ENCODE assay signal across 8 mouse cellular contexts in genomic region chr17:47793377-47793776, GRCm38 (mm10). TPM values are rescaled to one million over a fixed set of nuclear protein-coding genes. Genes with fewer than 3 reads are reported as not detected.
DNase-seq lines count a peak whose midpoint lies in the region; ATAC-seq and TF ChIP-seq lines count a peak whose summit lies in the region.

No protein-coding gene starts in this region.

- TF ChIP-seq EP300 in liver, embryonic 14.5 days (IDR thresholded peaks at IDR 0.05; ENCODE audit: low read depth): no peak

- H3K4me1 ChIP-seq in E14TG2a.4 (replicated peaks; ENCODE audit: low read depth, low read length): peaks cover 81% of the 10 kb centered on the region
- H3K4me1 ChIP-seq in forebrain, embryonic 14.5 days (ENCODE audit: control insufficient read depth, insufficient read depth, low read length): no peaks in the 10 kb centered on the region
- H3K4me1 ChIP-seq in liver, embryonic 14.5 days (replicated peaks; ENCODE audit: control insufficient read depth in 2 of 2, insufficient read depth in 2 of 2, low read length in 1 of 2): 0 out of 4 replicates have a peak, but pooled peaks cover 0 to 2% of the 10 kb centered on the region in 2 experiments
- H3K4me1 ChIP-seq in neural tube, embryonic 12.5 days: peaks cover 26% of the 10 kb centered on the region
- 0 out of 2 replicates have a peak, but pooled peaks cover 6% of the 10 kb centered on the region for H3K4me1 ChIP-seq in stomach, embryonic 16.5 days (ENCODE audit: control insufficient read depth, insufficient read depth, low read length)

- DNase-seq in cerebellum, adult 11 months: peak; percentile 79
- DNase-seq in forebrain, embryonic 14.5 days (ENCODE audit: low spot score): peak; percentile 79
- peak; percentile 93 for DNase-seq in heart, postnatal 10 days
- peak; percentile 84 to 95 for DNase-seq in kidney, postnatal 36 days
- DNase-seq in liver, embryonic 14.5 days (ENCODE audit: low read depth in 3 of 3, low spot score in 3 of 3): peak in 2 of 3 experiments; percentile 25 to 48

- no peak overlapping the region for H3K27ac ChIP-seq in forebrain, embryonic 14.5 days (ENCODE audit: low read depth, low read length)
- no peak overlapping the region for H3K27ac ChIP-seq in liver, embryonic 14.5 days
- no peak overlapping the region for H3K27ac ChIP-seq in neural tube, embryonic 12.5 days
- H3K27ac ChIP-seq in stomach, embryonic 16.5 days (ENCODE audit: low read length): no peak overlapping the region

- H3K4me3 ChIP-seq in E14TG2a.4 (replicated peaks; ENCODE audit: low read length): peak overlapping the region; percentile 37
- no peak overlapping the region for H3K4me3 ChIP-seq in forebrain, embryonic 14.5 days (ENCODE audit: low read depth, low read length)
- H3K4me3 ChIP-seq in liver, embryonic 14.5 days (ENCODE audit: insufficient read depth in 1 of 2, low read depth in 2 of 2, low read length in 2 of 2): no peak overlapping the region
- H3K4me3 ChIP-seq in neural tube, embryonic 12.5 days: no peak overlapping the region
- no peak overlapping the region for H3K4me3 ChIP-seq in stomach, embryonic 16.5 days (replicated peaks; ENCODE audit: low read length)

- no peak overlapping the region for H3K9ac ChIP-seq in forebrain, embryonic 14.5 days (ENCODE audit: low read length)
- H3K9ac ChIP-seq in liver, embryonic 14.5 days (replicated peaks): no peak overlapping the region
- no peak overlapping the region for H3K9ac ChIP-seq in neural tube, embryonic 12.5 days
- no peak overlapping the region for H3K9ac ChIP-seq in stomach, embryonic 16.5 days (ENCODE audit: low read length)

- H3K36me3 ChIP-seq in E14TG2a.4 (ENCODE audit: insufficient read depth, low read length): peaks cover 36% of the 10 kb centered on the region
- H3K36me3 ChIP-seq in forebrain, embryonic 14.5 days (ENCODE audit: control insufficient read depth, insufficient read depth, low read length): no peaks in the 10 kb centered on the region
- no peaks in the 10 kb centered on the region for H3K36me3 ChIP-seq in liver, embryonic 14.5 days (replicated peaks; ENCODE audit: control insufficient read depth, insufficient read depth, low read depth)
- no peaks in the 10 kb centered on the region for H3K36me3 ChIP-seq in neural tube, embryonic 12.5 days
- H3K36me3 ChIP-seq in stomach, embryonic 16.5 days (ENCODE audit: control insufficient read depth, insufficient read depth, low read length): no peaks in the 10 kb centered on the region

- H3K4me2 ChIP-seq in forebrain, embryonic 14.5 days (ENCODE audit: low read length): no peak overlapping the region
- H3K4me2 ChIP-seq in liver, embryonic 14.5 days (ENCODE audit: low read depth): no peak overlapping the region
- H3K4me2 ChIP-seq in neural tube, embryonic 12.5 days (replicated peaks): no peak overlapping the region
- H3K4me2 ChIP-seq in stomach, embryonic 16.5 days (ENCODE audit: low read depth, low read length): no peak overlapping the region

- ATAC-seq in forebrain, embryonic 14.5 days: peak; percentile 77
- ATAC-seq in liver, embryonic 14.5 days (ENCODE audit: insufficient read depth): peak; percentile 53
- peak; percentile 59 for ATAC-seq in neural tube, embryonic 12.5 days (ENCODE audit: low FRiP score, low read depth)
- ATAC-seq in stomach, embryonic 16.5 days (ENCODE audit: insufficient read depth, low FRiP score): peak; percentile 77

- intact Hi-C loops in heart, postnatal 10 days (cut with DNase I): loop anchor here (1.0 to 5.0 kb wide), 4 partner anchors 71 to 308 kb away; partner anchors contain the start of gene Foxp4

- peak; percentile 60 for TF ChIP-seq CTCF in E14TG2a.4 (conservative IDR thresholded peaks at IDR 0.05; ENCODE audit: low read length)
- TF ChIP-seq CTCF in liver, embryonic 14.5 days (IDR thresholded peaks at IDR 0.05; ENCODE audit: low read depth): peak; percentile 95

- H3K27me3 ChIP-seq in E14TG2a.4 (ENCODE audit: insufficient read depth, low read length): peaks cover 3% of the 10 kb centered on the region; the same call in 1 of the 2 replicates
- no peaks in the 10 kb centered on the region for H3K27me3 ChIP-seq in forebrain, embryonic 14.5 days (replicated peaks; ENCODE audit: control insufficient read depth, insufficient read depth, low read length)
- no peaks in the 10 kb centered on the region for H3K27me3 ChIP-seq in liver, embryonic 14.5 days (ENCODE audit: control insufficient read depth, insufficient read depth, low read length)
- H3K27me3 ChIP-seq in neural tube, embryonic 12.5 days (replicated peaks): 0 out of 2 replicates have a peak, but pooled peaks cover 4% of the 10 kb centered on the region
- no peaks in the 10 kb centered on the region for H3K27me3 ChIP-seq in stomach, embryonic 16.5 days (ENCODE audit: control insufficient read depth, insufficient read depth, low read length)

- 10% methylated on average over 9 of the region's 9 CpGs for WGBS in forebrain, embryonic 14.5 days
- 7% methylated on average over 9 of the region's 9 CpGs for WGBS in liver, embryonic 14.5 days (ENCODE audit: insufficient replicate concordance)
- 11% methylated on average over 9 of the region's 9 CpGs for WGBS in neural tube, embryonic 12.5 days
- WGBS in stomach, embryonic 16.5 days: 13% methylated on average over 9 of the region's 9 CpGs

- no peaks in the 10 kb centered on the region for H3K9me3 ChIP-seq in E14TG2a.4 (ENCODE audit: low read length)
- H3K9me3 ChIP-seq in forebrain, embryonic 14.5 days (replicated peaks; ENCODE audit: control insufficient read depth, low read length): no peaks in the 10 kb centered on the region
- no peaks in the 10 kb centered on the region for H3K9me3 ChIP-seq in liver, embryonic 14.5 days (ENCODE audit: control insufficient read depth, low read length)
- no peaks in the 10 kb centered on the region for H3K9me3 ChIP-seq in neural tube, embryonic 12.5 days
- H3K9me3 ChIP-seq in stomach, embryonic 16.5 days (replicated peaks; ENCODE audit: control insufficient read depth, low read length): no peaks in the 10 kb centered on the region

RNA-seq across cellular contexts. Expression of gene Mdfi, which starts 41.1 kb away (rescaled TPM):
- 10.4 and 12.4 TPM in 2 replicates for polyA plus RNA-seq in forebrain, embryonic 14.5 days (2014; fragmentation: Nextera tagmentation; extraction: Ambion mirVana)
- total RNA-seq in heart, postnatal 10 days (2021): 1 to 10 TPM; 6.4 to 8.2 TPM
- 5.2 and 7.1 TPM in 2 replicates for polyA plus RNA-seq in liver, embryonic 14.5 days (2012; rRNA removed)
- 1.7 and 1.9 TPM in 2 replicates for polyA plus RNA-seq in liver, embryonic 14.5 days (2014; fragmentation: Nextera tagmentation; extraction: Ambion mirVana)
- polyA plus RNA-seq in neural tube, embryonic 12.5 days (2016; fragmentation: Nextera tagmentation; extraction: Ambion mirVana): 12.9 and 13.9 TPM in 2 replicates
- polyA plus RNA-seq in stomach, embryonic 16.5 days (2015; fragmentation: Nextera tagmentation; extraction: Ambion mirVana): 10.4 and 11.2 TPM in 2 replicates

RNA-seq across cellular contexts. Expression of gene Tfeb, which starts 56.5 kb away (rescaled TPM):
- 2.2 and 2.4 TPM in 2 replicates for polyA plus RNA-seq in forebrain, embryonic 14.5 days (2014; fragmentation: Nextera tagmentation; extraction: Ambion mirVana)
- 10 to 100 TPM; 48.1 to 51.1 TPM for total RNA-seq in heart, postnatal 10 days (2021)
- 2.4 and 2.9 TPM in 2 replicates for polyA plus RNA-seq in liver, embryonic 14.5 days (2012; rRNA removed)
- 3.2 and 3.7 TPM in 2 replicates for polyA plus RNA-seq in liver, embryonic 14.5 days (2014; fragmentation: Nextera tagmentation; extraction: Ambion mirVana)
- polyA plus RNA-seq in neural tube, embryonic 12.5 days (2016; fragmentation: Nextera tagmentation; extraction: Ambion mirVana): 3.8 and 4.5 TPM in 2 replicates
- polyA plus RNA-seq in stomach, embryonic 16.5 days (2015; fragmentation: Nextera tagmentation; extraction: Ambion mirVana): 10.6 and 11.5 TPM in 2 replicates

Comparison
In these comparisons a context has a peak if more than half of its experiments do, and no peak if none do; other contexts are left out.
1. DNase-seq: peak in every context shown above with its lines; median percentile 93 in heart, postnatal 10 days; 90 in kidney, postnatal 36 days; 79 in cerebellum, adult 11 months; 79 in forebrain, embryonic 14.5 days; 36 in liver, embryonic 14.5 days.